Mouse (Mus musculus) urinary bladder, adult 2 months (tissue): ENCODE measurements around the gene G6pc2. TPM values are rescaled to one million over a fixed set of nuclear protein-coding genes. Genes with fewer than 3 reads are reported as not detected.

Source experiments
- DNase-seq: peaks from one replicate; pipeline ENCODE4 v3.0.0; 2022; ENCODE audit warnings: low spot score
- polyA plus RNA-seq: library from polyadenylated mRNA; depleted of rRNA; stranded (reverse); fragments of >200 nt; gene quantifications from 2 replicates; pipeline ENCODE4 v1.2.3, GENCODE M21; 2012; rRNA removed

G6pc2 gene
- polyA plus RNA-seq, 1 experiment, result not detected

DNA sequence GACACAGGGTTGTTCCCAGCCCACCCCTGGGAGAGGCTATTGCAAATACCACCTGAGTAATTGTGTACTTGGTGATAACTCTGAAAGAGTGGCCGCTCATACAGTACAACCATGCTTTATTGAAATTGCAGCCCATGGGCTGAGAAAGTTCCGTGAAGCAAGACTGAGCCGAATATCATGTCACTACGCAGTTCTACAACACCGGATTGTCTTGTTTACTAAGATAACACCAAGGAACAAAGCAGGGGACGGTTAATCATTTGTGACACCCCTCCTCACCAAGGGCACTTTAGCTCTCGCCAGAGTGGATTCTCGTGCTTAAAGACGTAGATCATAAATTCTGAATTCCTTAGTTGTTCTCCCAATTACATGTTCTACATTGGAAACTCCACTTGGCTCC lies 28.4 kb downstream of the G6pc2 start:
- no peak for DNase-seq

DNA sequence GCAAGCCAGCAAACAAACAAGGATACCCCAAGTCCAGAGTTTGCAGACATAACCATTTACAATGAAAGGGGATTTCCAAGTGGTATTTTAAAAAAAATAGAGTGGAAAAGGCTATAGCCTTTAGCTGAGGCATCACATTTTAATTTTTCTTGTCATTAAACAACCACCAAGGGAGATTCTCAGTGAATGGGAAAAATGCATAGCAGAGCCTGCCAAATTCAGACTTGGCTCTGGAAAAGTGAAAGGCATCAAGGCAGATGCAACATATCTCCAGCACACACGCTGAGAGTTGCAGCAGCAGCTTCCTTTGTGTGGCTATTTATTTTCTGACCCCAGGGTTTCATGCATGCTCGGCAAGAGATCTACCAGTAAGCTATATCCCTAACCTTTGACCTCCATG lies 34.1 kb downstream of the G6pc2 start:
- DNase-seq, result no peak

DNA sequence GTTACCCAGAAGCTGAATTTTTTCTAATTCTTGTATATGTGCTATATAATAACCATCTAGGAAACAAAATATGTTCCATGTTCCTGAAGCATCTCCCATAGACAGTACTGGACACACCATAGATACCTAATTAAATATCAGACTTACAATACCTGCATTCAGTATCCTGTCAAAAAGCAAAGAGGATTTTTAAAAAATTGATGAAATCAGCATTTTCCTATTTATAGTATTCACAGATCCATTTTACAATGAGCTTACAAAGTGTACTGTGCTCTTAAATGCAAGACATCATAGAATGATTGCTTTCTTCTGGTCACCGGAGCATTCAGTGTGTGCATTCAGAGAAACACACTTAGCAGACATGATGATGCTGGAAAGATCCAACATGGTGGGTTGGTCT lies 36.2 kb downstream of the G6pc2 start:
- no peak for DNase-seq

DNA sequence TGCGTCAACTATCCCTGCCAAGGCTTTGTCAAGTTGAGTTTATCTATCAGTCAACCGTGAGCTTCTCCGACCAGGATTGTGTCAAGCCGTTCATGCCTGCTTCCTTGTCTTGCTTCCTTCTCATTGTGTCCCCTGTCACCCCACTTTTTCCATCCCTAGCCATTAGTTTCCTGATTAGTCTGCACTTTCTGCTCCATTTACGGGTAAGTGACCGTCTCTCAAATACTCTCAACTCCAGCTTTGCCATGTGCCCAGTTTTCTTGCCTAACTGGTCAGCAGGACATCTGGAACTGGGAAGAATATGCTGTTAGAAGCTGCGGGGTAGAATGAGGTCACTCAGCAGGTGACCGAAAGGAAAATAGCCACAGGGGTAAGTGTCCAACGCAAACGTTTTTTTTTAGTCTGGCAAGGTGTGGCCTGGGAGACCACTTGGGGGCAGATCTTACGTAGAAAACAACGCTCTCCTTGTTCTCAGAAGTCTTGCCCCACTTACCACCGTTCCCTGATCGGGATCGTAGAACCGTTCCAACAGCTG lies 37.4 kb downstream of the G6pc2 start:
- DNase-seq, result no peak

DNA sequence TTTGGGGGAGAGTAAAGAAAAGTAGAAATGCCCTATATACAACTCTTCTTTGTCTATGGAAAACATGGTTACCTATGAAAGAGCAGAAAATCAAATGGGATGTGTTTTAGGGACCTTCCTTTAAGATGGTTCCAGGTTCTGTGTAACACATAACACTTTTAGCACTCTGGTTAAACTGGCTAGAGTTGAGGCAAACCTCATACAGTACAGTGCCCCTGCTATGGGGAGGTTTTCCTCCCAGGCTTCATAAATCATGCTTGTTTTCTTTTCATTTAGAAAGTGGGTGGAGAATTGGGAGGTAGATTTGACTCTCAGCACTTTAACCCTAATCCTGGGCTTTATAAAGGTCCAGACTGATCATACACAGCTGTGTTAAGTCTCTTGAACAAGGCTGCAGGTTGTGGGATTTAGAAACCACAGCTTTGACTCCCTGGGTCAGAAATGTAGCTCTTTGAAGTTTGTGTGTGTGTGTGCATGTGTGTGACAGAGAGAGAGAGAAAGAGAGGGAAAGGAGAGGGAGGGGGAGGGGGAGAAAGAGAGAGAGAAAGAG lies 53.3 kb downstream of the G6pc2 start:
- DNase-seq, result no peak

DNA sequence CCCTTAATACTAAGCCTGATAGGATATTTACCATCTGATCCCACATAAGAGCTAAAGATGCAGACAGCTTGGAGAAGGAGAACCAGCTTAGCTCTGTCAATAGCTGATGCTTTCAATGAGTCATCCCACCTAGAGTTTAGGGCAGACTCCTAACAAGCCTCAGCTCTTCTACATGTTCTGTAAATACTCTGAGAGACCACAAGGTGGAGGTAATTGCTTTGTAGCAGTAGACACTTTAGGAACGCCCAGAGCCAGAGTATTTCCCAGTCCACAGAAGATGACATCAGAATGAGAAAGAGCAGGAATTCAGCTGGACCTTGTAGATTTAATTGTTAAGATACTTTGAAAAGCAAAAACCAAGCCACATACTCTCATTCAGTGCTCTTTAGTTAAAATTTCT lies 65.0 kb downstream of the G6pc2 start:
- DNase-seq, result no peak

Other genes starting within 250 kb of the G6pc2 start
- 6.1 and 7.8 TPM in 2 replicates for gene Nostrin, start 75.3 kb upstream of the G6pc2 start, polyA plus RNA-seq
- 2.6 and 2.9 TPM in 2 replicates for gene Spc25, start 4.9 kb upstream of the G6pc2 start, polyA plus RNA-seq
- gene Abcb11, start 131.5 kb downstream of the G6pc2 start, polyA plus RNA-seq, result 0.19 and 0.39 TPM in 2 replicates
- 0.28 and 0.36 TPM in 2 replicates for gene Dhrs9, start 169.4 kb downstream of the G6pc2 start, polyA plus RNA-seq